Mouse (Mus musculus) stomach, embryonic 16.5 days (tissue): ENCODE results near the gene Grk3. TPM values are rescaled to one million over a fixed set of nuclear protein-coding genes. Genes with fewer than 3 reads are reported as not detected.

ENCODE experiments used
- ATAC-seq: fragments of 200-750 bp; cut with Nextera tagmentation; 2 replicates; pipeline ENCODE4 v1.8.0; 2017; ENCODE audit warnings: moderate number of reproducible peaks, moderate TSS enrichment; ENCODE audit not compliant: insufficient read depth, low FRiP score
- H3K27ac ChIP-seq: fragments of 300-500 bp; sonication (generic); 2 replicates; pipeline ENCODE4 v1.5.1; 2014; ENCODE audit warnings: low read length
- H3K27me3 ChIP-seq: fragments of 300-500 bp; sonication (generic); 2 replicates; pipeline ENCODE4 v1.6.1; 2014; ENCODE audit warnings: low read length, control low read depth, mixed read lengths; ENCODE audit not compliant: control insufficient read depth, insufficient read depth
- H3K36me3 ChIP-seq: fragments of 300-500 bp; sonication (generic); 2 replicates; pipeline ENCODE4 v1.6.1; 2014; ENCODE audit warnings: low read length; ENCODE audit not compliant: control insufficient read depth, insufficient read depth
- H3K4me1 ChIP-seq: fragments of 300-500 bp; sonication (generic); 2 replicates; pipeline ENCODE4 v1.6.1; 2014; ENCODE audit warnings: low read length, control low read depth, mixed read lengths; ENCODE audit not compliant: control insufficient read depth, insufficient read depth
- H3K4me2 ChIP-seq: fragments of 300-500 bp; sonication (generic); 2 replicates; pipeline ENCODE4 v1.6.1; 2014; ENCODE audit warnings: low read depth, low read length, mixed read lengths
- H3K4me3 ChIP-seq: fragments of 300-500 bp; sonication (generic); replicated peaks from 2 replicates; pipeline ENCODE4 v1.5.1; 2014; ENCODE audit warnings: mild to moderate bottlenecking, low read length
- H3K9ac ChIP-seq: fragments of 300-500 bp; sonication (generic); 2 replicates; pipeline ENCODE4 v1.6.1; 2014; ENCODE audit warnings: low read length
- H3K9me3 ChIP-seq: fragments of 300-500 bp; sonication (generic); replicated peaks from 2 replicates; pipeline ENCODE4 v1.6.1; 2016; ENCODE audit warnings: low read length, control low read depth; ENCODE audit not compliant: control insufficient read depth
- WGBS: fragments of 180-500 bp; shearing (Covaris S2); extraction: QIAGEN DNeasy Blood & Tissue Kit; methylation state at CpG from one replicate; pipeline ENCODE4 v1.1.7; 2014; 5-methylcytosine and 5-hydroxymethylcytosine counted together
- polyA plus RNA-seq: library from polyadenylated mRNA; unstranded; fragments of >200 nt; fragmentation: Nextera tagmentation; extraction: Ambion mirVana; gene quantifications from 2 replicates; pipeline ENCODE4 v1.2.1, GENCODE M21; 2015

Gene Grk3
- polyA plus RNA-seq, 1 experiment from 2014 or later = 14.9 TPM

DNA sequence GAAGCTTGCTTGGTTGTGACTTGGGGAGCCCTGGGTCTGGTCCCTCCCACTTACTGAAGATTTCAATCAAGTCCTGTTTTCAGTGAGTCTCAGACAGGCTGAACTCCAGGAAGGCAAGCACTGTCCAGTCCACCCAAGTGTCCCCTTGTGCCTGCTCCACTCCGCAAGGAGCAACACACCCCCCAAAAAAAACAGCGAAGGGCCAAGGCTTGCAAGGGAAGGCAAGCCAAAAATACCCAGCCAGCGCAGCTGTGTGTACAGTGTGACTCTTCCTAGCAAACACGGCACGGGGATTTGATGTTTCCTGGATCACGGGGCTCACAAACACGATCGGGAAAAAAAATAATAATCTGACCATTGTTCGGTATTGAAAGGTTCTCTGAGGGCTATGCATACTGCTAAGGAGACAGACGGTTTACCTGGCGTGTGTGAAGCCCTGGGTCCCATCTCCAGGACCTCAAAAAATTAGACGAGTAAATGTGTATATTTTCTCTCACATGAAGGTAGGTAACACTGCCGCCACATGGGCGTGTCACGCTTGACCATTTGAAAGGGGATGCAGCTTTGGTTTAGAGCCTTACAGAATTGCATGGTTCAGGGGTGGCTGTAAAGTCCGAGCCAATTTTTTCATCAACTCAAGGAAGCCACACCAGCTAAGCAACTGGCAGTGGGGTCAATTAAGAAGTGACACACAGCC lies 1.3 kb downstream of the Grk3 start:
- ATAC-seq = no peak
- WGBS = 38% methylated on average over 16 of the region's 16 CpGs
- H3K4me2 ChIP-seq = peak overlapping the region; percentile 76
- H3K4me1 ChIP-seq = peaks cover 12% of the 10 kb centered on the region
- H3K27ac ChIP-seq = no peak overlapping the region
- no peaks in the 10 kb centered on the region for H3K27me3 ChIP-seq
- H3K9me3 ChIP-seq = no peaks in the 10 kb centered on the region
- peak overlapping the region; percentile 75 for H3K9ac ChIP-seq
- H3K4me3 ChIP-seq = peak overlapping the region; percentile 69
- no peaks in the 10 kb centered on the region for H3K36me3 ChIP-seq

DNA sequence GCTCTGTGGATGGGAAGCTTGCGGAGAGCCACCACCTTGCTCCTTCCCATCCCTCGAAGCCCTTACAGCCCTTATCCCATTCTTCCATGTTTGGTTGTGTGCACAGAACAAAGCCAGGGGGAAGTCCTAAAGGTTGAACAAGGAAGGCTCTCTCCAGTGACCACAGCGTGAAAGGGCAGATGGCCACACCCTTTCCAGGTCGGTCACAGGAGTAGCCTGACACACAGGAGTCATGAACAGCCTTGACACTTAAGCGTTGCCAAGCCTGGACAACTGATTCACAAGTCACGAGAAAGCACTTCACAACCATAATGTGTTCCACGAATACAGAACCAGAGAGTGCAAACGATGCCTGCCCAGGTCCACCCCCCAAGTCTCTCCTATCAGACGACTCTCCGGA lies 3.7 kb downstream of the Grk3 start:
- no peak overlapping the region for H3K4me2 ChIP-seq
- no peaks in the 10 kb centered on the region for H3K27me3 ChIP-seq
- no peak overlapping the region for H3K27ac ChIP-seq
- H3K4me1 ChIP-seq = peaks cover 12% of the 10 kb centered on the region
- no peak overlapping the region for H3K9ac ChIP-seq
- ATAC-seq = no peak
- no peaks in the 10 kb centered on the region for H3K9me3 ChIP-seq
- H3K4me3 ChIP-seq = no peak overlapping the region
- 81% methylated on average over 10 of the region's 10 CpGs for WGBS
- H3K36me3 ChIP-seq = no peaks in the 10 kb centered on the region

DNA sequence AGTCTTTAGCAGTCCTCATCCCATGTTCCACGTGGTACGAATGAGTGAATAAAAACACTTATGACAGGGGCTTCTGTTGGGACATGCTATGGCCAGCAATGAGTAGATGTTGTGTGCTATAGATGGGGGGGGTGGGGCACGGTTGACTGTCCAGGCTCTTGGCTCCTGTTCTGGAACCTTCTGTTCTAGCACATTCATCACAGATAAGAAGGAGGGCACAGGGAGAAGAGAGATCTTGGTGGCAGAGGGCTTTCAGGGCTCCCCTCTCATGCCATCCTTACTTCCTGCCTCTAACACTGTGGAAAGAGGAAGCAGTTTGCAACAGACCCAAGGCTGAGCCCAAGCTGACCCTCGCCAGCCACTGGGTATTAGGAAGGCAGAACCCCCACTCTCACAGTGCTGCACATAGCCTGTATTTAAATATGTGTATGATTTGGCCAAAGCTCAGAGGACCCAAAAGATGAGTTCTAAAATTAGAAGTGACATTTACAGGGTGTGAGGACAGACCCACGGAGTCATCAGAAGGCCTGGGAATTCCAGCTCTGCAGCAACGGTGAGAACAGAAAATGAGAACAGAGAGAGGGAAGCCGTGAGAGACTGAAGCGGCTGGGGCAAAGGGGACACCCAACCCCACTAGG lies 6.3 kb downstream of the Grk3 start:
- H3K4me1 ChIP-seq = peaks cover 4% of the 10 kb centered on the region; the same call in 1 of the 2 replicates
- no peaks in the 10 kb centered on the region for H3K9me3 ChIP-seq
- no peak overlapping the region for H3K27ac ChIP-seq
- H3K36me3 ChIP-seq = no peaks in the 10 kb centered on the region
- no peak overlapping the region for H3K9ac ChIP-seq
- H3K27me3 ChIP-seq = no peaks in the 10 kb centered on the region
- ATAC-seq = no peak
- WGBS = 81% methylated on average over 8 of the region's 8 CpGs
- H3K4me3 ChIP-seq = no peak overlapping the region
- H3K4me2 ChIP-seq = no peak overlapping the region

DNA sequence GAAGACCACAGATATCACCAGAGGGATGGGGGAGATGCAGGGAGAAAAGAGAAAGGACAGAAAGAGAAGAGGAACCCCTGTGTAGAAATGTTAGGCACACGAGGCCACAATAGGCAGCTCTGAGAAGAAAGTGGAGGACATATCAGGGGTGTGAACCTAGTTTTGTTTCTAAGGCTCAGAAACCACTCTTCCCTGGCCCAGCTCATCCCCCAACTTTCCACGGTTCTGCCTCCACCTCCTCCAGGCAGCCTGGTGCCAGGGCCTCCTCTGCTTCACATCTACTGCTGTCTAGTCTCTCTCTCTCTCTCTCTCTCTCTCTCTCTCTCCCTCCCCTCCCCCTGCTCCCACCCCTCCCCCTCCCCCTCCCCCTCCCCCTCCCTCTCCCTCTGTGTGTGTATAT lies 7.1 kb downstream of the Grk3 start:
- no peaks in the 10 kb centered on the region for H3K4me1 ChIP-seq
- H3K4me3 ChIP-seq = no peak overlapping the region
- H3K4me2 ChIP-seq = no peak overlapping the region
- H3K9me3 ChIP-seq = no peaks in the 10 kb centered on the region
- H3K9ac ChIP-seq = no peak overlapping the region
- no peak for ATAC-seq
- no peaks in the 10 kb centered on the region for H3K27me3 ChIP-seq
- no peaks in the 10 kb centered on the region for H3K36me3 ChIP-seq
- 78% methylated on average over 2 of the region's 2 CpGs for WGBS
- H3K27ac ChIP-seq = no peak overlapping the region

DNA sequence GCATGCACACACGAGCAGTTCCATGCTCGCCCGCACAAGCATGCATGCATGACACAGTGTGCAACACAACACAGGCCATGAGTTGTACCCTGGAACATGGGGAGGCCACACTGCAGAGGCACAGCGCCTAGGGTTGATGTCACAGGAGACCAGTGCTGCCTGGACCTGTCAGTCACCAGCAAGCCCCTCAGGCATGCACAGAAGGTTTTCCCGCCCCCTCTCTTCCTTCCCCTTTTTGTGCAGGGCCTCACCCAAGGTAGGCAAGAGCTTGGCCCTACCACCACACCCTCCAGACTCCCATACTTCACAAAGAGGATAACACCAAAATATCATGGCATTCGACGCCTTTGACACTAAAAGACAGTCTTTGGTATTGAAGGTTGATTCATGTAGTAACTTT lies 8.6 kb downstream of the Grk3 start:
- 87% methylated on average over 7 of the region's 7 CpGs for WGBS
- no peaks in the 10 kb centered on the region for H3K36me3 ChIP-seq
- H3K4me2 ChIP-seq = no peak overlapping the region
- no peaks in the 10 kb centered on the region for H3K9me3 ChIP-seq
- H3K4me1 ChIP-seq = no peaks in the 10 kb centered on the region
- H3K4me3 ChIP-seq = no peak overlapping the region
- H3K9ac ChIP-seq = no peak overlapping the region
- H3K27me3 ChIP-seq = no peaks in the 10 kb centered on the region
- no peak for ATAC-seq
- no peak overlapping the region for H3K27ac ChIP-seq

DNA sequence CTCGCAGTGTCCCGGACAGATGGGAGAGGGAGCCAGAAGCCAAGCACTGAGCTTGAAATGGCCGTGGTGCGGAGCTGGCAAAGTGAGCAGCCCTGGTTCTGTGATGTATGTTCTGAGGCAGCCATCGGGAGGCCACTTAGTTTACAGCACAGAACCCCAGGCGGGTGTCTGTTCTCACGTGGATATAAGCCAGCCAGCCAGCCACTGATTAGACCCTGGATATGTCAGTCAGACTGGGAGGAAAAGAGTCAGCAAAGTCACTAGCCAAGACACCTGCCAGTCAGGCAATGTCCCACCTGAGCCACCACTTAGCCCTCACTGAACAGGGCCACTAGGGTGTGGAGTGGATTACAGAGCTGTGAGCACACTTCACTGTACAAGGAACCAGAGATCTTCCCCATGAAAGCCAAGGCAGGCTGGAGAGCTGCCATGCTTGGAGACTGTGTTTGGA lies 9.6 kb downstream of the Grk3 start:
- H3K36me3 ChIP-seq = no peaks in the 10 kb centered on the region

DNA sequence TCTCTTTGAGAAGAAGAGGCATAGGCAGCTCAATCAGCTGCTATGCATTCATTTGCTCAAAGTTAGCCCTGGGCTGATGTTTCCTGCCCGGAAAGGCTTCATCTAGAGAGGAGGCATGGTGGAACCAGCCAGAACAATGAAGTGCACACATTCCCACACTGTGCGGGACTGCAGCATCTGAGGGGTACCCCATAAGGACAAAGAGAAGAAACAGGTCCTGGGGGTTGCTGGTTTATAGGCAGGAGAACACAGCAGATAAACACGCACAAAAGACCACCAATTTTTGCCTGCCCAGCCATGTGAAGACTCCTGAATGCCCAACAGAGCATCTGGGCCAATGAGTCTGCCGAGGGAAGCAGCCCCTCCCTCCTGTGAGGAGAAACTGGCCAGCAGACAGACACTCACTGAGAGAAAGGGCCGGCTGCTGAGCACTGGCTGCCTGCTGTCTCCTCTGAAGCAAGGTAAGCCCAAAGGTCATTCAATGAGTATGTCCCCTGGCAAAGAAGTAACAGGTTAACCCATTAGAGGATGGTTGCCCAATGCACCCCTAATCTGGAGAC lies 12.7 kb downstream of the Grk3 start:
- no peak overlapping the region for H3K27ac ChIP-seq
- no peak overlapping the region for H3K4me2 ChIP-seq
- no peaks in the 10 kb centered on the region for H3K4me1 ChIP-seq
- 49% methylated on average over 5 of the region's 5 CpGs for WGBS
- no peak overlapping the region for H3K4me3 ChIP-seq
- H3K9ac ChIP-seq = no peak overlapping the region
- no peaks in the 10 kb centered on the region for H3K27me3 ChIP-seq
- no peak for ATAC-seq
- no peaks in the 10 kb centered on the region for H3K9me3 ChIP-seq
- no peaks in the 10 kb centered on the region for H3K36me3 ChIP-seq

More for the DNA sequence above, 9.6 kb downstream of the Grk3 start:
- Histone ChIP-seq H3K4me1 (no peaks in the 10 kb centered on the region), H3K4me3 (no peak overlapping the region), H3K27me3 (no peaks in the 10 kb centered on the region), H3K4me2 (no peak overlapping the region), H3K9me3 (no peaks in the 10 kb centered on the region), H3K9ac (no peak overlapping the region), H3K27ac (no peak overlapping the region)
- WGBS = 71% methylated on average over 7 of the region's 7 CpGs
- no peak for ATAC-seq

DNA sequence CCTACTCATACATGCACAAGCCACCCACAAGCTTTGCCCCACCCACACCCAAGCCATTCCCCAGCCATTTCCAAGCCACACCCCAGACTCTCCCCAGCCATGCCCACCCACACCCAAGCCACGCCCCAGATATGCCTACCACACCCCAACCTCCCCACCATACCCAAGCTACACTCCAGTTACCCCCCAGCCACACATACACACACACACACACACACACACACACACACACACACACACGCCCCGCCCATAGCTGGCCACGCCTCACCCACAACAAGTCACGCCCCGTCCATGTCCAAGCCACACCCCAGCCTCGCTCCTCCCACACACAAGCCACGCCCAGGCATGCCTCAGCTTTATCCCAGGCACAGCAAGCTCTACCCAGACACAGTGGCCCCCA lies 16.4 kb downstream of the Grk3 start:
- Histone ChIP-seq H3K27ac (no peak overlapping the region), H3K9ac (no peak overlapping the region), H3K36me3 (no peaks in the 10 kb centered on the region; the same call in 1 of the 2 replicates), H3K27me3 (no peaks in the 10 kb centered on the region), H3K4me3 (no peak overlapping the region), H3K9me3 (no peaks in the 10 kb centered on the region), H3K4me1 (no peaks in the 10 kb centered on the region), H3K4me2 (no peak overlapping the region)
- ATAC-seq = peak; percentile 35; the same call in 1 of the 2 replicates
- WGBS = 85% methylated on average over 8 of the region's 8 CpGs

DNA sequence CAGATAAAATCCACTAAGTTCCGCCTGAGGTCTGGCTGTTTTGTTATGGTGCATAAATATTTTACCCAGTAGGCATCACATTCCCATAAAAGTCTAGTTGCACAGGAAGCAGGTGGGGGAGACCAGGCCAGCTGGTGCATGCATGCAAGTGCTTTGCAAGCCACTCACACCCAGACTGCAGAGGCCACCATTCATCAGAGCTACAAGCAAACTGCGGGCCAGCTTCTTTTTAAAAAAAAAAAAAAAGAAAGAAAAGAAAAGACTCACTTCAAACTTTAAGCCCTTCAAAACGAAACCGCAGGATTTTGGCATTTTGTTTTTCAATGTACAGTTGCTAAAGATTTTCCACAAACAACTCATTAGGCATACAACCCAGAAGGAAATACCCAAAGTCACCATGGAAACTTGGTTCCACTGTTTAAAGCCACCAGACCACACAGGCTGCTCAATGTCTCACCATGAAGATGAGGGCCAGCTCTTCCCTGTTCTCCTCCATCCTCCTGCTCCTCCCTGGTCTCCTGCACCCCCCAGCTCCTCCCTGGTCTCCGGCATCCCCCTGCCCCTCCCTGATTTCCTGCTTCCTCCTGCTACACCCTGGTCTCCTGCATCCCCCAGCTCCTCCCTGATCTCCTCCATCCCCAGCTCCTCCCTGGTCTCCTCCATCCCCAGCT lies 17.9 kb downstream of the Grk3 start:
- no peak overlapping the region for H3K9ac ChIP-seq
- no peak; the same call in 1 of the 2 replicates for ATAC-seq
- no peak overlapping the region for H3K27ac ChIP-seq
- H3K4me1 ChIP-seq = no peaks in the 10 kb centered on the region
- H3K27me3 ChIP-seq = no peaks in the 10 kb centered on the region
- H3K4me2 ChIP-seq = no peak overlapping the region
- H3K4me3 ChIP-seq = no peak overlapping the region
- WGBS = 50% methylated on average over 5 of the region's 5 CpGs
- H3K36me3 ChIP-seq = no peaks in the 10 kb centered on the region; the same call in 1 of the 2 replicates
- H3K9me3 ChIP-seq = no peaks in the 10 kb centered on the region
